ENCODE assay signal across 8 mouse cellular contexts in the genomic region with DNA sequence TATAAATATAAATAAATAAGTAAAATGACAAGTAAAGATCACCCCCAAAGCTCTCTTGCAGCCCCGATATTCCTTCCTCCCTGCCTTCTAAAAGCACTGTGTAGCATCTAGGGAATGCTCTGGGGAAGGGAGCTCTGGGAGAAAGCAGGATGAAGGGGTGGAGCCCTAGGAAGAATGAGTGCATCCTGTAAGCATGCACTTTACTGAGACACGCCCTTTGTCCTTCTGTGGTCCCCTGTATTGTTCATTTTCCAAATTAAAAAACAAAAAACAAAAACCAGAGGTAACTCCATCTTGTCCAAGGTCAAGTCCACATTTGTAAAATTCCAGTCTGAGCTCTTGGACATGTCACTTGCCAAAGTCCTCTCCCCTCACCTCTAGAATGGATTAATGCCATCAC. TPM values are rescaled to one million over a fixed set of nuclear protein-coding genes. Genes with fewer than 3 reads are reported as not detected.
DNase-seq lines count a peak whose midpoint lies in the region; ATAC-seq and TF ChIP-seq lines count a peak whose summit lies in the region.

No protein-coding gene starts in this region.

- H3K9me3 ChIP-seq in forebrain, embryonic 13.5 days (replicated peaks): no peaks in the 10 kb centered on the region
- H3K9me3 ChIP-seq in liver, embryonic 14.5 days (ENCODE audit: control insufficient read depth, low read length): no peaks in the 10 kb centered on the region

- ATAC-seq in forebrain, embryonic 13.5 days: no peak
- no peak for ATAC-seq in liver, embryonic 14.5 days (ENCODE audit: insufficient read depth)

- peaks cover 32% of the 10 kb centered on the region for H3K4me1 ChIP-seq in forebrain, embryonic 13.5 days
- H3K4me1 ChIP-seq in liver, embryonic 14.5 days (replicated peaks; ENCODE audit: control insufficient read depth in 2 of 2, insufficient read depth in 2 of 2, low read length in 1 of 2): peaks cover 13 to 14% of the 10 kb centered on the region in 2 experiments

- peak overlapping the region; percentile 83 for H3K4me3 ChIP-seq in gastrocnemius, adult 2 months
- H3K4me3 ChIP-seq in forebrain, embryonic 13.5 days: peak overlapping the region; percentile 85
- peak overlapping the region; percentile 90 to 97 for H3K4me3 ChIP-seq in liver, embryonic 14.5 days (ENCODE audit: insufficient read depth in 1 of 2, low read depth in 2 of 2, low read length in 2 of 2)

- no peak for TF ChIP-seq EP300 in liver, embryonic 14.5 days (IDR thresholded peaks at IDR 0.05; ENCODE audit: low read depth)

- H3K36me3 ChIP-seq in forebrain, embryonic 13.5 days (ENCODE audit: poor library complexity, severe bottlenecking): peaks cover 42% of the 10 kb centered on the region
- peaks cover 22% of the 10 kb centered on the region for H3K36me3 ChIP-seq in liver, embryonic 14.5 days (replicated peaks; ENCODE audit: control insufficient read depth, insufficient read depth, low read depth)

- 80% methylated on average over 2 of the region's 2 CpGs for WGBS in forebrain, embryonic 13.5 days
- 60% methylated on average over 2 of the region's 2 CpGs for WGBS in liver, embryonic 14.5 days (ENCODE audit: insufficient replicate concordance)

- intact Hi-C loops in gastrocnemius, adult 2 months (cut with DNase I): no loop called here

- no peak for DNase-seq in gastrocnemius, adult 2 months
- DNase-seq in gastrocnemius, adult 8-10 months (ENCODE audit: low spot score in 2 of 2): no peak
- DNase-seq in 3T3-L1 (ENCODE audit: low read depth, low spot score): peak; percentile 83
- no peak for DNase-seq in liver, embryonic 14.5 days (ENCODE audit: low read depth in 3 of 3, low spot score in 3 of 3)
- no peak for DNase-seq in frontal cortex, postnatal 14 days (ENCODE audit: low spot score in 2 of 2)
- no peak for DNase-seq in frontal cortex, adult 2 months (ENCODE audit: extremely low spot score in 1 of 2, low spot score in 1 of 2)
- DNase-seq in thymus, postnatal 4 days: no peak

- no peaks in the 10 kb centered on the region for H3K27me3 ChIP-seq in forebrain, embryonic 13.5 days
- no peaks in the 10 kb centered on the region for H3K27me3 ChIP-seq in liver, embryonic 14.5 days (ENCODE audit: control insufficient read depth, insufficient read depth, low read length)

- H3K4me2 ChIP-seq in forebrain, embryonic 13.5 days: peak overlapping the region; percentile 93
- peak overlapping the region; percentile 97 for H3K4me2 ChIP-seq in liver, embryonic 14.5 days (ENCODE audit: low read depth)

- peak overlapping the region; percentile 97 for H3K27ac ChIP-seq in gastrocnemius, adult 2 months
- H3K27ac ChIP-seq in forebrain, embryonic 13.5 days: no peak overlapping the region
- no peak overlapping the region for H3K27ac ChIP-seq in liver, embryonic 14.5 days

- no peak for TF ChIP-seq CTCF in gastrocnemius, adult 2 months (IDR thresholded peaks at IDR 0.05)
- no peak for TF ChIP-seq CTCF in liver, embryonic 14.5 days (IDR thresholded peaks at IDR 0.05; ENCODE audit: low read depth)

- H3K9ac ChIP-seq in forebrain, embryonic 13.5 days: peak overlapping the region; percentile 85
- peak overlapping the region; percentile 88 for H3K9ac ChIP-seq in liver, embryonic 14.5 days (replicated peaks)

RNA-seq across cellular contexts. Expression of a gene that starts 1.2 kb away (rescaled TPM):
- 10 to 100 TPM; 45.0 to 50.3 TPM for total RNA-seq in gastrocnemius, adult 2 months (2021)
- 10 to 100 TPM; 39.9 to 54.3 (median 43.5) TPM for total RNA-seq in gastrocnemius, adult 8-10 months (2022)
- polyA plus RNA-seq in forebrain, embryonic 13.5 days (2015; fragmentation: Nextera tagmentation; extraction: Ambion mirVana): 242 and 249 TPM in 2 replicates
- 31.5 and 34.7 TPM in 2 replicates for polyA plus RNA-seq in liver, embryonic 14.5 days (2012; rRNA removed)
- polyA plus RNA-seq in liver, embryonic 14.5 days (2014; fragmentation: Nextera tagmentation; extraction: Ambion mirVana): 50.5 and 52.4 TPM in 2 replicates
- polyA plus RNA-seq in frontal cortex, adult 2 months (2012; rRNA removed): 253 and 260 TPM in 2 replicates

RNA-seq across cellular contexts. Expression of a gene that starts 12.5 kb away (rescaled TPM):
- total RNA-seq in gastrocnemius, adult 2 months (2021): 100 to 1,000 TPM in 1 of 2 experiments, 10 to 100 TPM in 1; 72.4 to 113 TPM
- 100 to 1,000 TPM in 1 of 4 experiments, 10 to 100 TPM in 3; 68.4 to 103 (median 82.9) TPM for total RNA-seq in gastrocnemius, adult 8-10 months (2022)
- 673 and 749 TPM in 2 replicates for polyA plus RNA-seq in forebrain, embryonic 13.5 days (2015; fragmentation: Nextera tagmentation; extraction: Ambion mirVana)
- polyA plus RNA-seq in liver, embryonic 14.5 days (2012; rRNA removed): 282 and 547 TPM in 2 replicates
- polyA plus RNA-seq in liver, embryonic 14.5 days (2014; fragmentation: Nextera tagmentation; extraction: Ambion mirVana): 803 and 809 TPM in 2 replicates
- polyA plus RNA-seq in frontal cortex, adult 2 months (2012; rRNA removed): 1,156 and 1,379 TPM in 2 replicates

RNA-seq across cellular contexts. Expression of a gene that starts 36.1 kb away (rescaled TPM):
- 10 to 100 TPM in 1 of 2 experiments, 1 to 10 TPM in 1; 10.0 to 12.7 TPM for total RNA-seq in gastrocnemius, adult 2 months (2021)
- 10 to 100 TPM in 3 of 4 experiments, 1 to 10 TPM in 1; 9.2 to 12.4 (median 11.2) TPM for total RNA-seq in gastrocnemius, adult 8-10 months (2022)
- polyA plus RNA-seq in forebrain, embryonic 13.5 days (2015; fragmentation: Nextera tagmentation; extraction: Ambion mirVana): 71.1 and 80.5 TPM in 2 replicates
- polyA plus RNA-seq in liver, embryonic 14.5 days (2012; rRNA removed): 16.1 and 18.0 TPM in 2 replicates
- polyA plus RNA-seq in liver, embryonic 14.5 days (2014; fragmentation: Nextera tagmentation; extraction: Ambion mirVana): 23.1 and 24.9 TPM in 2 replicates
- polyA plus RNA-seq in frontal cortex, adult 2 months (2012; rRNA removed): 73.6 and 74.1 TPM in 2 replicates
